Mouse (Mus musculus) adipocyte (in vitro differentiated cells): Measurements from ENCODE around the gene Sf3a2.

ENCODE experiments used
- DNase-seq: peaks from one replicate; pipeline ENCODE4 v3.0.0-alpha.2; 2016; ENCODE audit warnings: low spot score

Sf3a2 gene

DNA sequence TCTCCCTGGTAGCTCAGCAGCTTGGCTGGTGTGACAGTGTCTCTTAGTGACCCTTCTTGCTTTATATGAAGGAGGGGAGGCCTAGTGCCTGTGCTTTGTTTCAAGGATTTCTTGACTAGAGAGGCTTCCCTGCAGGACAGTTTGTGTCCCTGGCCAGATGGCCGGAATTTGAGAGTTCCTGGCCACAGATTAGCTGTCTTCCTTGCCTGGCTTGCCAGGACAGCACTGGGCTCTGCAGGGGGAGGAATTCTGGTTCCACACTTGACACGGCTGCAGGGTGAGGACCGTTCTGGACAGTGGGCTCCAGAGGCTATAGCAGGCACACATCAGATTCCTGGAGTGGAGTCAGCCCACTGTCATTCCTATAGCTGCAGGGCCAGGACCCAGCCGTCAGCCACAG is 22.3 kb upstream of the Sf3a2 start:
- no peak for DNase-seq

DNA sequence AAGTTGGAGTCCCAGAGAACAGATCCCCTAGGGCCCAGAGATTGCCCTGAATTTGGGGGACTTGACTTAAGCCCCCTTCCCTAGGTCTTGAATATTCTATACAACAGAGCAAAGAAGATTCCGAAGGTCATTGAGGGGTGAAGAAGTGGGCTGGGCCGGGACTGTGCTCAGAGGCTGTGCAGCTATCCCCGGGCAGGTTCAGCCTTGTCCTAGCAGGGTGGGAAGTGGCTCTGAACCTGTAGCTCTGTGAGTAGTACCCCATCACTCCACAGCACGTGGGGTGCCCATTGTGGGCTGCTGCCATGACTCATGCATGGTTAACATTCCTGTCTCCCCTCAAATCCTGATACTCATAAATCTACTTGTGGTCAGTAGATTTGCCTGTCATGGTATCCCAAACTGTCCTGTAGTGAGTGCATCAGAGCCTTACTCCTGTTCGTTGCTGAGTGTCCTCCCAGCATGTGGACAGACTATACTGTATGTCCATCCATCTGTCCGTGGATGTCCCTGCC is 21.6 kb upstream of the Sf3a2 start:
- DNase-seq, result no peak

GRCm38 (mm10) chr10:80777123-80777522 is 20.9 kb upstream of the Sf3a2 start:
- DNase-seq, result no peak

- DNase-seq, result no peak
These were observed 18.4 kb upstream of the Sf3a2 start for GRCm38 (mm10) chr10:80779565-80779964.

GRCm38 (mm10) chr10:80784302-80784701 is 13.7 kb upstream of the Sf3a2 start:
- DNase-seq, result no peak

- no peak for DNase-seq
These were observed 13.1 kb upstream of the Sf3a2 start for GRCm38 (mm10) chr10:80784871-80785270.

GRCm38 (mm10) chr10:80785963-80786362 is 12.0 kb upstream of the Sf3a2 start:
- no peak for DNase-seq

DNA sequence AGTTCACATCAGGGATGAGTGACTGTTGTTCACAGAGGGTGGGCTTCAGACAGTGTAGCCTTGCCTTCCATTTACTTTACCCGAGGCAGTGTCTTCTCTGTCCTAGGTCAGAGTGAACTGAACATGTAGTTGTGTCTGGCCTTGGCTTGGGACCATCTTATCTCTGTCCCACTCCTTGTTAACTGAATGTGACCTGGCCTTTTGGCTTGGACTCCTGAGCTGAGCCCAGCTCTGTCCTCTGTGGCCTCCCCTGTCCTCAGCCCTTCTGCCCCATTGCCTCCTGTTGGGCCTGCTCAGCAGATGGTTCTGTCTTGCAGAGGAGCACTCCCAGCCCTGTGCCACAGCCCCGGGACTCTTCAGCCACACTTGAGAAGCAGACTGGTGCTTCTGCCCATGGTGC is 10.5 kb upstream of the Sf3a2 start:
- DNase-seq, result no peak

DNA sequence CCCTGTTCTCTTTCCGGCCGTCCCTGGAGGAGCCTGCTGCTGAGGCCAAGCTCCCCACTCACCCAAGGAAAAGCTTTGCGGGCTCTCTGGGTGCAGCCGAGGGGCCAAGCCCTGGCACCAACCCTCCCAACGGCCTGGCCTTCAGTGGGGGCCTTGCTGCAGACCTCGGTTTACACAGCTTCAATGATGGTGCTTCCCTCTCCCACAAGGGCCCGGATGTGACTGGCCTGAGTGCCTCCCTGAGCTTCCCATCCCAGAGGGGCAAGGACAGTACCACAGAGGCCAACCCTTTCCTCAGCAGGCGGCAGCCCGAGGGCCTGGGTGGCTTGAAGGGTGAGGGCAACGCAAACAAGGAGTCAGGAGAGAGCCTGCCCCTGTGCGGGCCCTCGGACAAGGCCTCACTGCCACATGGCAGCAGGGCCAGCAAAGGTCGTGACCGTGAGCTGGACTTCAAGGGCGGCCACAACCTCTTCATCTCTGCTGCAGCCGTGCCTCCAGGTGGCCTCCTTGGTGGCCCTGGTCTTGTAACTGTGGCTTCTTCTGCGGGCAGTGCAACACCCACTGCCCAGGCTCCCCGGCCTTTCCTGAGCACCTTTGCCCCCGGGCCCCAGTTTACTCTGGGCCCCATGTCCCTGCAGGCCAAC is 7.1 kb upstream of the Sf3a2 start:
- no peak for DNase-seq

DNA sequence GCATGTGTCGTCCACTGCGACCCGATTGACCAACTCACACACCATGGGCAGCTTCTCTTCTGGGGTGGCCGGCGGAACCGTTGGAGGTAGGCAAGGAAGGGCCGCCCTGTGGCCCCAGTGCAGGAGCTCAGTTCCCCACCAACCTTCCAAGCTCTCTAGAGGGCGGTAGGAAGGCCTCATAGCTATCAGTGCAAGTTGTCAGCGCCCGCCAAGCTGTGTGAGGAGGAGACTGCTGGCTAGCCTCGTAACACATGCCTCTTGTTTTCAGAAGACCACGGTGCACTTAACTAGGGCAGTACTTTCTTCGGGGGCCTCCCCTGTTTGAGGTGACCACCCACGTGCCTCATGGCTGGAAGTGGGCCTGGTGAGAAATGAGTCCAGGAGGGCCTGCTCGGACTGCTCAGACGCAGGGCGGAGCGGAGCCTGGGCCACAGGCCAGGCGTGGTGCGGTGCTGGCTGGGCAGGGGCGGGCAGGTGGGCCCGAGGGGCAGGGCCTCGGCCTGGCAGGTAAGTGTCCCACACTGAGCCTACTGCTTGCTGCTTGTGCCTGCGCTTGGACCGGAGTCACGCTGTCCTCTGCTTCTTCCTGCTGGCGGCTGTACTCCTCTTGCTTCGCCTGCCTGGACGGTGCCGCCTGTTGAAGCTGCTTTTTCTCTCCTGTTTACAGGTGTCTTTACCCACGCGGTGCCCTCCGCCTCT is 6.4 kb upstream of the Sf3a2 start:
- DNase-seq, result no peak

- DNase-seq, result no peak
These were observed 5.6 kb upstream of the Sf3a2 start for GRCm38 (mm10) chr10:80792175-80793032.

DNA sequence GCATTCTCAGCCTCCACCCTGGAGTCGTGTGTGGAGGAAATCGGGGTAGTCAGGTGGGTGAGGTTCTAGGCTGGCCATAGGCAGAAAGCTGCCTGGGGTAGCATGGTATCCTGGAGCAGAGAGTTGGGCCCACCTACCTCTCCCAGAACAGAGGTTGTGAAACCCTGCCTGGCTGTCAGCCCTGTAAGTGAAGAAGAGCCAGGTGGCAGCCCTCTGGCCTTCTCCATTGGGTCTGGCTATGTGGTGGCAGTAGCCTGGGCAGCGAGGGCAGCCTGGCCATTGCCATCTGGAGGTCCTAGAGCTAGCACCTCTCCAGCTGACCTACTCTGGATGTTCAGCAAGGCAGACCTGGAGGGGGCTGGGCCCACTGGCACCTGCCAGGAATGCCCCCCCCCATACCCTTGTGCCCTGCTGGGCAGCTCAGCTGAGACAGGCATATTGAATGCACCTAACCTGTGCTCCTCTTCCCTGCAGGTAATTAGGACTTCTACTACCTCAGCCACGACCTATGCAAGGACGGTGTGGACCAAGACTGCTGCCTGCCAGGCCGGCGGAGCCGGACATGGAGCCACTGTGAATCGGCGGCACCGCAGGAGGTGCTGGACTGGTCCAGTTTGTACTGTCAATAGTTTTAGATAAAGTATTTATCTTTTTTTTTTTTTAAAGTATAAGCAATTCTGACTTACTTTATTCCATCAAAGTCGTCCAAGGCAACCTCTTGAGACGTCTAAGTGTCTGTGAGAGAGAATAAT is 4.8 kb upstream of the Sf3a2 start:
- no peak for DNase-seq

- no peak for DNase-seq
These were observed 4.2 kb upstream of the Sf3a2 start for GRCm38 (mm10) chr10:80793803-80794202.

GRCm38 (mm10) chr10:80794750-80795149 is 3.2 kb upstream of the Sf3a2 start:
- DNase-seq, result no peak

- DNase-seq, result no peak
These were observed 1.6 kb upstream of the Sf3a2 start for GRCm38 (mm10) chr10:80796307-80796848.

- DNase-seq, result no peak
These were observed 530 bp upstream of the Sf3a2 start for GRCm38 (mm10) chr10:80797186-80798149.

GRCm38 (mm10) chr10:80799070-80799566 is 1.1 kb downstream of the Sf3a2 start:
- peak; percentile 54 for DNase-seq

DNA sequence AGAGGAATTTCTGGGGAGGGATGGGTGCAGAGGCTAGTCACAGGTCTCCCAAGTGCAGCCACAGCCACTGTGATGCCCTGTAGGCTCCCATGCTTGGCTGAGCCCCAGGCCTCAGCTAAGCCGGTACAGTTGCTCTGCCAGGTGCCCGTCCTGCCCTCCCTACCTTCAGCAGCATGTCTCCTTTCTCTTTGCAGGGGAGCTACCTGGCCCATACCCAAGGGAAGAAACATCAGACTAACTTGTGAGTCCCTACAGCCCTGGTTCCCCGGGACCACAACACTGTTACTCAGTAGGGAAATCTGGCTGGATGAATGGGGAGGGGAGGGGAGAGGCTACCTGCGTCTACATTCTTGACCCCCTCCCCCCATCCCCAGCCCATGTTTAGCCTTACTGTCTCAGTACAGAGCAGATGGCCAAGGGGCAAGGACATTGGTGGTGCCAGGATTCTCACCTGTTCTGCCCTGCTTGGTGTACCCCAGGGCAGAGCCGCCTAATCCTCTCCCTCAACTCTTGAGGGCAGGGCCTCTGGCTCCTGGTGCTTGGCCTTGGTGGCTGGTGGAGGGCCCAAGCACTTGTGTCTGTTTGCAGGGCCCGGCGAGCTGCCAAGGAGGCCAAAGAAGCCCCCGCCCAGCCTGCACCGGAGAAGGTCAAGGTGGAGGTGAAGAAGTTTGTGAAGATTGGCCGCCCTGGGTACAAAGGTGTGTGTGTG is 4.4 kb downstream of the Sf3a2 start:
- no peak for DNase-seq

- DNase-seq, result no peak
These were observed 5.0 kb downstream of the Sf3a2 start for GRCm38 (mm10) chr10:80802996-80803395.

- DNase-seq, result no peak
These were observed 6.3 kb downstream of the Sf3a2 start for GRCm38 (mm10) chr10:80804340-80804739.
